Mouse (Mus musculus) lung, adult 2 months (tissue): ENCODE results near the gene Gm20388.

Source experiments
- CTCF ChIP-seq: fragments of 200-500 bp; IDR thresholded peaks from 2 replicates; pipeline ENCODE4 v1.5.1; 2011; ENCODE audit warnings: mild to moderate bottlenecking, low read length, control low read depth; ENCODE audit not compliant: insufficient read depth
- POLR2A ChIP-seq: fragments of 200-500 bp; IDR thresholded peaks from 2 replicates; pipeline ENCODE4 v1.6.1; 2011; ENCODE audit warnings: low read depth, mild to moderate bottlenecking, control low read depth, low read length, borderline replicate concordance; ENCODE audit errors: extremely low read depth

DNA sequence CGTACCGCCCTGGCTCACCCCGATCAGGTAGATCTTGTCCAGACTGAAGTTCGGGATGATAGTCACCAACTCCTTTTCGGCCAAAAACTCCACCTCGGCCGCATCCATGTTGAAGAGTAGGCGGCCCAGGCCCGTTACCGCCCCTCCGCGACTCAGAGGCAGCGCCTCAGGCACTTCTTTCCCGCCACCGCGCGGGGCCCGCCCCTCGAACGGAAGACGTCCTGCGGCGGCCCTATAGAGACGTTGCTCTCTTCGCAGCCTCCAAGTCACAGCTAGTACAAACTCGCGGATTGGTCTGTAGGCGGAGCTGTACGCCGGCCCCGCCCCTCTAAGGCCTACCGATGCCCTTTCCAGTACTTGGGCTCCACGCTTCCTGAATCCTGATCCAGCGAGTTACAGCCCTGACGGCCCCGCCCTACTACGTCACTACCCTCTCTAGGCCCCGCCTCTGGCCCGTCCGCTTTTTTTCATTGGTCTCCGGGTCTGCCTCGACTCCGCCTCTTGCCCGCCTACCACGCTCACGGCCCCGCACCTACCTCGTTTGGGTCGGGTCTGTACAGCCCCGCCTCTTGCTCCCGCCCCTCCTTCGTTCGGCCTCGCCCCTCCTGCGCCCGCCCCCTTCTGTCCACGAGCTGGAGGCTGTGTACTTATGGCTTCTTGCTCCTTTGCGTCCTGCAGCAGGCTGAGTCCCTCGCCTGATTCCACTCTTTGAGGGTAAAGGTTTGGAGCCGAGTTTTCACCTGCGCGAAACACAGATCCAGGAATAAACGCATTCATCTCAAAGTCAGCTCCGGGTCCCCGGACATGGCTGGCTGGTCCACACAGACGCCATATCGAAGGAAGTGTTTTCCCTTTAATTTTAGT, 678.5 kb downstream of the Gm20388 start, which contains the start of gene Gins2:
- TF ChIP-seq POLR2A (peak; percentile 54; the same call in 1 of the 2 replicates), CTCF (no peak)
